Mouse (Mus musculus) heart, embryonic 12.5 days (tissue): ENCODE measurements around the gene Ets1. TPM values are rescaled to one million over a fixed set of nuclear protein-coding genes. Genes with fewer than 3 reads are reported as not detected.

ENCODE experiments used
- ATAC-seq: fragments of 200-750 bp; cut with Nextera tagmentation; 2 replicates; pipeline ENCODE4 v1.8.0; 2017; ENCODE audit warnings: moderate TSS enrichment, moderate library complexity; ENCODE audit not compliant: insufficient number of reproducible peaks, low FRiP score
- H3K27ac ChIP-seq: fragments of 300-500 bp; sonication (generic); 2 replicates; pipeline ENCODE4 v1.5.1; 2016; ENCODE audit warnings: mild to moderate bottlenecking, moderate library complexity; ENCODE audit not compliant: poor library complexity, severe bottlenecking
- H3K27me3 ChIP-seq: fragments of 300-500 bp; sonication (generic); replicated peaks from 2 replicates; pipeline ENCODE4 v1.6.1; 2016; ENCODE audit warnings: mild to moderate bottlenecking, moderate library complexity
- H3K36me3 ChIP-seq: fragments of 300-500 bp; sonication (generic); 2 replicates; pipeline ENCODE4 v1.6.1; 2016; ENCODE audit warnings: mild to moderate bottlenecking, moderate library complexity
- H3K4me1 ChIP-seq: fragments of 300-500 bp; sonication (generic); replicated peaks from 2 replicates; pipeline ENCODE4 v1.6.1; 2016; ENCODE audit warnings: mild to moderate bottlenecking
- H3K4me2 ChIP-seq: fragments of 300-500 bp; sonication (generic); 2 replicates; pipeline ENCODE4 v1.6.1; 2016; ENCODE audit warnings: mild to moderate bottlenecking, moderate library complexity
- H3K4me3 ChIP-seq: fragments of 300-500 bp; sonication (generic); 2 replicates; pipeline ENCODE4 v1.5.1; 2016; ENCODE audit warnings: mild to moderate bottlenecking
- H3K9ac ChIP-seq: fragments of 300-500 bp; sonication (generic); 2 replicates; pipeline ENCODE4 v1.6.1; 2016; ENCODE audit warnings: mild to moderate bottlenecking, moderate library complexity
- H3K9me3 ChIP-seq: fragments of 300-500 bp; sonication (generic); replicated peaks from 2 replicates; pipeline ENCODE4 v1.6.1; 2016; ENCODE audit warnings: mild to moderate bottlenecking, moderate library complexity
- WGBS: fragments of 180-500 bp; shearing (Covaris S2); methylation state at CpG from one replicate; pipeline ENCODE4 v1.1.7; 2016; 5-methylcytosine and 5-hydroxymethylcytosine counted together
- polyA plus RNA-seq: library from polyadenylated mRNA; unstranded; fragments of >200 nt; fragmentation: Nextera tagmentation; extraction: Ambion mirVana; gene quantifications from 2 replicates; pipeline ENCODE4 v1.2.1, GENCODE M21; 2016

The Ets1 gene
- 65.6 and 68.1 TPM in 2 replicates for polyA plus RNA-seq

DNA sequence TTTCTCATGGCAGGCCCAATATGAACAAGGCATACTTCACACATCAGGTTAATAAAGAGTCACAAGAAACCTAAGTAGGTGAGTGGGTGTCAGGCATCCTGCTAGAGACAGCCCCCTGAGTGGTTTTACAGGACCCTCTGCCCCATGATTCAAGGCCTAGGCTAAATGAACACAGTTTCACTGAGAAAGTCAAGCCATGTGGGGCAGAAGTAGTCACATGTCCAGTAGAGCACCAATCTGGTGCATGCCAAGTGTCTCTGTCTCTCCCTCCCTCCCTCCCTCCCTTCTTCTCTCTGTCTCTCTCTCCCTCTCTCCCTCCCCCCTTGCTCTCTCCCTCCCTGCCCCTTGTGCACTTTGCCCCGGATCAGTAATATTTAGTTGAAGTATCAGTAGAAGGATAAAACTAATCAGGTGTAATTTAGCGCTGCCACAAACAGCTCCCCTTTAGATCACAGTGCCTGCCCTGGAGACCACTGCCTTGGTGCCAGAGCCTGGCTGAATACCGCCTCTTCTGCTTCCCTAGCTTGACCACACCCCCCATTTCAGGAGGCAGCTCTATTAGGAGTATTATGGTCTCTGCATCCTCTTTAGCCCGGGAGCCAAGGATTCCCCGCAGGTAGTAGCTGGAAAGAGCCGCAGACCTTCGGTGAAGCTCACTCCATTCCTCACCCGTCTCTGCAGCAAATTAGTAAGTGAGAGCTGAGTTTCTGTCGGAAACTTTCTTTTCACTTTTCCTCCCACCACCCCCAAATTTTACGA lies at the start of gene Ets1:
Gene Ets1 (plus strand): TSS at position 595 of the 759 bp plus-strand sequence.
- under 1% methylated on average over 10 of the region's 10 CpGs for WGBS
- H3K27ac ChIP-seq = no peak within 1 kb of the TSS

DNA sequence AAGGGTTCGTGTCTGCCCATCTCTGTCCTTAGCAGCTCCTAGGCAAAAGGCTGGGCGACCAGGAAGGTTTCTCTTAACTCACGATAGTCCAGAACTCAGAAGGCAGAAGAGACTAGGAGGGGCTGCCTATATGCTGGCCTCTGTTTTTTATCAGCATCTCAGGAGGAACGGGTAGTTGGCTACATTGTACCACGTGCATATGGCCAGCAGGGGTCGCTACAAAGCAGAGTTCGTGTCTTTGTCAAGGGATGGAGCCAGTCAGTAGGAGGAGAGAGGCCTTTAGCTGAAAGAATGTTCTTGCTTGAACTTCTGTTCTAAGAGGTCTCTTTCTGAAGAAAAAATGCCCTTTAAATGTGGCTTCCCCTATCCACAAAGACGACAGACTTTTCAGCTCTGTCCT lies 46.1 kb upstream of the Ets1 start:
- 5% methylated on average over 8 of the region's 8 CpGs for WGBS
- Histone ChIP-seq H3K27me3 (no peaks in the 10 kb centered on the region), H3K4me2 (no peak overlapping the region), H3K4me3 (no peak overlapping the region), H3K9ac (no peak overlapping the region), H3K27ac (no peak overlapping the region), H3K4me1 (peaks cover 26% of the 10 kb centered on the region), H3K36me3 (no peaks in the 10 kb centered on the region), H3K9me3 (no peaks in the 10 kb centered on the region)
- peak; percentile 70; the same call in 1 of the 2 replicates for ATAC-seq

More for the DNA sequence above, at the start of gene Ets1:
- Histone ChIP-seq H3K9me3 (no peaks in the 10 kb centered on the region), H3K4me1 (peaks cover 9% of the 10 kb centered on the region), H3K9ac (peak within 1 kb of the TSS; percentile 33; the same call in 1 of the 2 replicates), H3K4me2 (peak within 1 kb of the TSS; percentile 60), H3K36me3 (no peaks in the 10 kb centered on the region), H3K4me3 (peak within 1 kb of the TSS; percentile 32), H3K27me3 (peaks cover 10% of the 10 kb centered on the region; the same call in 1 of the 2 replicates)
- peak; percentile 68; the same call in 1 of the 2 replicates for ATAC-seq

DNA sequence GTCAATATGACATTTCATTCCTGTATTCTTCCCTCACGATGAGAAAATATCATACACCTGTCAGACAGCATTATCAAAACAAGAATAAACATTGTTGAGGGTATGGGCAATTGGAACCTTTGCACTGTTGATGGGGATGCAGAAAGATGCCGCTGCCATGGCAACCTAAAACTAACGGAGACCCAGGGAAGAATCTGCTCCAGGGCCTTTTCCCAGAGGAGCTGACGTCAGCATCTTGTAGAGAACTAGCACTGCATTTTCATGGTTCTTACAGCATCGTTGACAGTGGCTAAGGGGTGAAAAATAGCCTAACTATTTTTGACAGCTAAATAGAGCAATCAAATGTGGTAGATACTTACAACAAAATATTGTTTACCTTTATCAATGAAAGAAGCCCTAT lies 45.5 kb upstream of the Ets1 start:
- H3K9ac ChIP-seq = no peak overlapping the region
- H3K36me3 ChIP-seq = no peaks in the 10 kb centered on the region
- no peak for ATAC-seq
- peaks cover 30% of the 10 kb centered on the region for H3K4me1 ChIP-seq
- H3K27ac ChIP-seq = no peak overlapping the region
- H3K4me2 ChIP-seq = no peak overlapping the region
- H3K4me3 ChIP-seq = no peak overlapping the region
- H3K27me3 ChIP-seq = no peaks in the 10 kb centered on the region
- 72% methylated on average over 5 of the region's 5 CpGs for WGBS
- no peaks in the 10 kb centered on the region for H3K9me3 ChIP-seq

DNA sequence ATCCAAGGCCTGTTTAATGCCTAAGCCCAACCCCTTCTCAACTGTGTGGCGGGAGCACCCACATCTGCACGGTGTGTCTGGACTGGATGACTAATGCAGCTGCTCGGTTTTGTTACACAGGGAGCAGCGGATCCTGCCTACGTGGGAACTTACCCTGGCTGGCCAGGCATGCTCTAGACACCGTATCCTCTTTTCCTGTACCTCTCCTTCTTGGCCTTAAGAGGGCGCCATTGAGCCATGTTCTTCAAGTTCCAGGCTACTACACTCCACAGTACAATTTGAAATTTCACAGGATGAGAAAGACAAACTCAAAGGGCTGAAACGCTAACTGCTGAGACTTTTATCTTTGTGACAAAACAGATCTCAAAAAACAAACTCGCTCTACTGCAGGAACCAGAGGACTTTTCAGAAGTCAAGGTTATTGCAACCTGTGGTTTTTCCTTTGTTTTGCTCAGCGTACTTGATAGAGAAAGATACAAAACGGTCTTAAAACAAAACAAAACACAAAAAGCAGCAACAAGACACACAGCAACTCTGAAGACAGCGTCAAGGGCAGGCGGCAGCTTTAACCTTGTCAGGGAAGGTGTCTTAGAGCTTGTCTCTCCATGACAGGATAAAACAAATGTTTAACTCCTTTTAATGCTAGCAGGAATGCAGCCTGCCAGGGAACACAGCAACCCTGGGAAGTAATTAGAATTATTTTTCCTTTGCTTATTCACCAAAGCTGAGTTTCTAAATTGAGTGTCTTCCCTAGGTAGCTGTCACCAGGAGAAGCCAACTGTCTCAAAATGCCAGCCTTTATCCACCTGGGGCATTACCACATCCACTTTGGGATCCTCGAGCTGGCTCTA lies 44.1 kb upstream of the Ets1 start:
- Histone ChIP-seq H3K4me1 (peaks cover 30% of the 10 kb centered on the region), H3K4me3 (no peak overlapping the region), H3K36me3 (no peaks in the 10 kb centered on the region), H3K27ac (peak overlapping the region; percentile 36; the same call in 1 of the 2 replicates), H3K27me3 (no peaks in the 10 kb centered on the region), H3K4me2 (peak overlapping the region; percentile 29; the same call in 1 of the 2 replicates), H3K9me3 (no peaks in the 10 kb centered on the region), H3K9ac (no peak overlapping the region)
- 10% methylated on average over 14 of the region's 14 CpGs for WGBS
- peak; percentile 75 for ATAC-seq

DNA sequence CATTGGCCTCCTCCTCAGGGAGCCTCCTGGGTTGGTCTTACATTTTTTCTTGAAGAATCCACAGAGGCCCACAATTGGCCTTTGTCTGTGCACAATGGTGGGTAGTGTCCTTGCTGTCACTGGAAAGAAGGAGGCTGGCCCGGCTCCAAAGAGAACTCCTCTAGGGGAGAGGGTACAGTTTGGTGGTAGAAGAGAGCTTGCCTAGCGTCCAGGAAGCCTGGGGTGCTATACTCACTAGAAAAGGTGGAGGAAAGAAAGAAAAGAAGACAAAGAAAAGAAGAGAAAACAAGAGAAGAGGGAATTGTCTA lies 43.5 kb upstream of the Ets1 start:
- Histone ChIP-seq H3K4me1 (peaks cover 30% of the 10 kb centered on the region), H3K9ac (no peak overlapping the region), H3K4me2 (no peak overlapping the region), H3K4me3 (no peak overlapping the region), H3K36me3 (no peaks in the 10 kb centered on the region), H3K27ac (peak overlapping the region; percentile 36; the same call in 1 of the 2 replicates), H3K27me3 (no peaks in the 10 kb centered on the region), H3K9me3 (no peaks in the 10 kb centered on the region)
- no peak for ATAC-seq
- 41% methylated on average over 2 of the region's 2 CpGs for WGBS

DNA sequence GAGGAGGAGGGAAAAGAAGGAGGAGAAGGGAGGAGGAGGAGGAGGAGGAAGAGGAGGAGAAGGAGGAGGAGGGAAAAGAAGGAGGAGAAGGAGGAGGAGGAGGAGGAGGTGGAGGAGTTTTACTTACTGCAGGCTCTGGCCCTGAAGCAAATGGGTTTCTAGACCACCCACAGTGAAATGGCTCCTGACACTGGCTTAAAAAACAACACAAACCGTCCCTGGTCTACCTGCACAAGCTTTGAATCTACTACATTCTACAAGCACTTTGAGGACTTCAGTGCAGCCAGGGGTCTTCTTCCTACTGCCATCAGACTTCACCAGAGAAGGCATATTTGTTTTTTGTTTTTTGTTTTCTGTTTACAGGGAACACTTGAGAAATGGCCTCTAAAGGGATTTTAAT lies 42.2 kb upstream of the Ets1 start:
- Histone ChIP-seq H3K36me3 (no peaks in the 10 kb centered on the region), H3K4me2 (no peak overlapping the region), H3K9me3 (no peaks in the 10 kb centered on the region), H3K27ac (no peak overlapping the region), H3K9ac (no peak overlapping the region), H3K4me3 (no peak overlapping the region), H3K4me1 (peaks cover 30% of the 10 kb centered on the region), H3K27me3 (no peaks in the 10 kb centered on the region)
- ATAC-seq = no peak
- 7% methylated on average over 1 of the region's 1 CpGs for WGBS

DNA sequence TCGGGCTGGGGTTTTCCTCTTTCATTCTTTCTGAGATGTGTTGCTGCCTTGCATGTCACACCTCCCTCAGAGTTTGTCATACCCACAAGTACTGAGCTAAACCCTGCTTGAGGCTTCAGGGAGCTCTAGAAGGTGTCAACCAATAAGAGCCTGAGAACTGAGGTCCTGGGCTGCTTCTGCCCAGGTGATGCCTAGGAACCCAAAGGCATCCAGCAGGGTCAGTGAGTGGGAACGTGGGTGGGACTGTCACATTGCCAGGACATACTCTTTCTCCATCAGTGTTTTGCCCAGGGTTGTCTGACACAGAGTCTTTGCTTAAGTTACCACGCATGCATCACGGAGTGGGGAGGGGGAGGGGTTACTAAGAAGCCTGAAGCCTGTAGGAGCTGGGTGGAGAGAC lies 41.7 kb upstream of the Ets1 start:
- Histone ChIP-seq H3K4me2 (no peak overlapping the region), H3K27me3 (no peaks in the 10 kb centered on the region), H3K9ac (no peak overlapping the region), H3K27ac (no peak overlapping the region), H3K4me1 (peaks cover 30% of the 10 kb centered on the region), H3K9me3 (no peaks in the 10 kb centered on the region), H3K4me3 (no peak overlapping the region), H3K36me3 (no peaks in the 10 kb centered on the region)
- ATAC-seq = no peak
- 37% methylated on average over 4 of the region's 4 CpGs for WGBS

DNA sequence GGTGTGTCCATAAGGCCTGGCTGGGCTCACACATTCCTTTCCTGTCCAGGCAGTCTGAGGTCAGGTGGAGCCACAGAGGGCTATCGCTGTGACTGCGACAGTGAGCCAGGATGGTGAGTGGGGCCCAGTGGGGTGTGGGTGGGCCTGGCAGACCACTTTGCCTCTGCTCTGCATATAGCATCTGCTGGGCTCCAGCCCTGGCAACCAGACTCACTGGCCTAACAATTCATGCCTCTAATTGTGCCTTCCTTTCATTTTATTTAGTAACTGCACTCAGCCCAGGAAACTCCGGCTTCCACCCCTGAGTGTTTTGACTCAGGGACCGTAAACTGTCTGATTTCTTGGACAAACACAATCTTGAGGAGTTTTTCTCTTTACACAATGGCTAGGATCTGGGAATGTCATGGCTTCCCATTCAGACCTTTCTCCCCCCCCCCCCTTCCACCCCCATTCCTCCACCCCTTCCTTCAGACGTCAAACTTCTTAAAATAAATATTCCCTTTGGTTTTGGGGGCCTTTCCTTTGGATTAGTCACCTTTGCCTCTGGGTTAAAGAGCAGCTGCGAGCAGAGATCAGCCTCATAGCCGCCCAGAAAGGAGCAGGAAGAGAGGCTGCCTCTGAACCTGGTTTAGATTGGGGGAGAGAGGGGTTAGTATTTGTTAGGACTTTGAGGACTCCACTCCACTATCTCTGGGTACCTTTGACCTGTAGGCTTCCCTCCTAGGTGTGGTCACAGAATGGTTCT lies 40.8 kb upstream of the Ets1 start:
- H3K27ac ChIP-seq = no peak overlapping the region
- peaks cover 27% of the 10 kb centered on the region for H3K4me1 ChIP-seq
- no peak overlapping the region for H3K9ac ChIP-seq
- no peaks in the 10 kb centered on the region for H3K27me3 ChIP-seq
- no peak; the same call in 1 of the 2 replicates for ATAC-seq
- no peaks in the 10 kb centered on the region for H3K36me3 ChIP-seq
- no peak overlapping the region for H3K4me3 ChIP-seq
- 51% methylated on average over 7 of the region's 7 CpGs for WGBS
- H3K9me3 ChIP-seq = no peaks in the 10 kb centered on the region
- no peak overlapping the region for H3K4me2 ChIP-seq

DNA sequence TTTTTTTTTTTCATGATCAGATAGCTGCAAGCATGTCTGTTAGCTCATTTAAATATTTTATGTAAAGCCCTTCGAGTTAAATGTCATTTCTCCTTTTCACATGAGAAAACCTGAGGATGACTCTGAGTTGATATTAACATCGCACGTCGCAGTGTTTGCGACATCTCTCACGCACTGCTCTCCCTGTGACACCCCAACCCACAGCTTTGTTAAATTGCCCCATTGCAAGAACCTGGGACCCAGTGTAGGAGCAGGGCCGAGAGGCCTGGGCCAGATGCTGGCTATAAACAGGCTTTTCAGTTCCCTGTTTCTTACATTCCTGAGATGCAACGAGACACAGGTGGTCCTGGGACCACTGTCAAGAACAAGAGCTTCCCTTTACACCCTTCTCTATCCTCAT lies 39.7 kb upstream of the Ets1 start:
- 83% methylated on average over 8 of the region's 8 CpGs for WGBS
- Histone ChIP-seq H3K27ac (no peak overlapping the region), H3K4me2 (no peak overlapping the region), H3K4me3 (no peak overlapping the region), H3K9ac (no peak overlapping the region), H3K4me1 (peaks cover 26% of the 10 kb centered on the region), H3K27me3 (no peaks in the 10 kb centered on the region), H3K9me3 (no peaks in the 10 kb centered on the region), H3K36me3 (no peaks in the 10 kb centered on the region)
- no peak for ATAC-seq

DNA sequence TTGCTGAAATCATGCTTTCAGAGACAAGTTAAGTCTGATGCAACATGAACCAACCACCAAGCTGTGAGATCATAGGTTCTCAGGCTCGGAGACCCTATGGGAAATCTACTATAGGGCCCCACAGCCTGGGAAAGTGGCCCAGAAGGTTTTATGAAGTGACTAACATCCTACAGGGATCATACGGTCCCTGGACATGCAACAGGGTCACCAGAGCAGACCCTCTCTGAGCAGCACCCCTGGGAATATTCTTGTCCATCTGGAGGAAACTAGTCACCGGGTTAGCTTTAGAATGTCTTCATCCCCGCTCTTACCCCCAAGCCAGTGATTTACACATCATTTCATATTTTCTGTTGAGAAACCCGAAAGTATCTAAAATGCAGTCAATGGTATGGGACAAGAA lies 34.1 kb upstream of the Ets1 start:
- 80% methylated on average over 5 of the region's 5 CpGs for WGBS
- Histone ChIP-seq H3K4me3 (no peak overlapping the region), H3K9me3 (no peaks in the 10 kb centered on the region), H3K36me3 (no peaks in the 10 kb centered on the region), H3K27me3 (no peaks in the 10 kb centered on the region), H3K27ac (no peak overlapping the region), H3K9ac (no peak overlapping the region), H3K4me1 (0 out of 2 replicates have a peak, but pooled peaks cover 7% of the 10 kb centered on the region), H3K4me2 (no peak overlapping the region)
- ATAC-seq = no peak

DNA sequence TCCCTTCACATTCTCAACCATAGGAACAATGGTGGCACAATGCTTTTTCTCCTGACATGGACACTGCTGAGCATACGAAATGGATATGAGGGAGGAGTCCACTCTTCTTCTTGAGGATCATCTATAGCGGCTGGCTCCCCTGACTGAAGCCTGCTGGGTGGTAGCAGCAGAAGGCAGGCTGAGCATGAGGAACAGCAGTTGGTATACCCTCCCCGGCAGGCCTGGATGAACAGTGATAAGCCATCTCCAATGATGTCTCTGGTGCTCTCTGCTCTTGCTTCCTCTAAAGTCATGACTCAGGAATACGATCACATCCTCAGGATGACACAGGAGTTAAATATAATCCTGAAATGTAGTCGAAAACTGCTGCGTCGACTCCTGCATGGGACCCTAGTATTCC lies 32.9 kb upstream of the Ets1 start:
- Histone ChIP-seq H3K27me3 (no peaks in the 10 kb centered on the region), H3K4me2 (no peak overlapping the region), H3K4me3 (no peak overlapping the region), H3K9me3 (no peaks in the 10 kb centered on the region), H3K9ac (no peak overlapping the region), H3K27ac (no peak overlapping the region), H3K36me3 (no peaks in the 10 kb centered on the region), H3K4me1 (0 out of 2 replicates have a peak, but pooled peaks cover 14% of the 10 kb centered on the region)
- no peak for ATAC-seq
- WGBS = 72% methylated on average over 7 of the region's 7 CpGs
